In the genomic region with DNA sequence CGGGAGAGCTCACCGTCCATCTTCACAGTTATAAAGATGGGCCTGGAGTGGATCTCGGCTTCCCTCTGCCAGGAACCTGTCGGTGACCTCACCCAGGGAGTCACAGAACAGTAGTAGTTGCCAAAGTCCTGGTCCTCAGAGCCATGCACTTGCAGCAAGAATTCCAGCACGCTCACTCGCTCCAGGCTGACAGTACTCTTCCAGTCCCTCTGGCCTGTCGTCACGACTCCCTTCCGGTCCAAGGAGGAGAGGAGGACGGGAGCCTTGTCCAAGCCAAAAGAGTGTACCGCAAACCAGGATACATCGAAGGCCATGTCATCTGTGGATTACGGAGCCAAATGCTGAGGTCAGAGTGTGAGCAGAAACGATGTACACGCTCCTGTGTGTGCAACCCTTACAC, we compare ENCODE assay signal across 13 mouse cellular contexts. TPM values are rescaled to one million over a fixed set of nuclear protein-coding genes. Genes with fewer than 3 reads are reported as not detected.
DNase-seq lines count a peak whose midpoint lies in the region; ATAC-seq and TF ChIP-seq lines count a peak whose summit lies in the region.
"Had no signal": no experiment of that assay in that cellular context is flagged by ENCODE, and none has a peak within 500 bp of the region (broad histone marks: within the 10 kb centered on the region; RNA-seq: fewer than 3 reads in every experiment).

No protein-coding gene starts in this region.

- ATAC-seq in intestine, embryonic 15.5 days, result 0 out of 2 replicates have a peak, but pooled peaks have one; percentile 16
- no peak for ATAC-seq in intestine, postnatal 0 days
- no peak for ATAC-seq in liver, embryonic 11.5 days (replicated peaks; ENCODE audit: low FRiP score)
- ATAC-seq: inflammation-experienced regulatory T-cells, adult 6 months had no signal

- 0 out of 2 replicates have a peak, but pooled peaks cover 7% of the 10 kb centered on the region for H3K4me1 ChIP-seq in intestine, embryonic 15.5 days (replicated peaks)
- H3K4me1 ChIP-seq in intestine, postnatal 0 days (replicated peaks; ENCODE audit: control insufficient read depth, insufficient read depth, low read length), result peaks cover 3% of the 10 kb centered on the region; the same call in 1 of the 2 replicates
- no peaks in the 10 kb centered on the region for H3K4me1 ChIP-seq in liver, embryonic 11.5 days (replicated peaks; ENCODE audit: control insufficient read depth, insufficient read depth, low read length)

- no peaks in the 10 kb centered on the region for H3K9me3 ChIP-seq in intestine, embryonic 15.5 days
- H3K9me3 ChIP-seq in intestine, postnatal 0 days (ENCODE audit: control insufficient read depth), result no peaks in the 10 kb centered on the region
- H3K9me3 ChIP-seq in liver, embryonic 11.5 days (ENCODE audit: control insufficient read depth, low read length), result no peaks in the 10 kb centered on the region
- H3K9me3 ChIP-seq: lung, embryonic 15.5 days; midbrain, embryonic 10.5 days had no signal

- intact Hi-C loops in gastrocnemius, postnatal 36 days (cut with DNase I), result no loop called here
- intact Hi-C loops in heart, postnatal 25 days (cut with DNase I), result no loop called here

- 87% methylated on average over 15 of the region's 15 CpGs for WGBS in intestine, embryonic 15.5 days
- WGBS in intestine, postnatal 0 days, result 89% methylated on average over 15 of the region's 15 CpGs
- 89% methylated on average over 15 of the region's 15 CpGs for WGBS in liver, embryonic 11.5 days

- no peak for TF ChIP-seq CTCF in intestine, postnatal 0 days (IDR thresholded peaks at IDR 0.05; ENCODE audit: low read depth)

- H3K4me3 ChIP-seq in intestine, embryonic 15.5 days (replicated peaks), result no peak overlapping the region
- H3K4me3 ChIP-seq in intestine, postnatal 0 days (ENCODE audit: low read depth, low read length), result no peak overlapping the region
- no peak overlapping the region for H3K4me3 ChIP-seq in liver, embryonic 11.5 days (ENCODE audit: low read depth, low read length)
- H3K4me3 ChIP-seq: layer of hippocampus, adult 2 months; lung, embryonic 15.5 days; midbrain, embryonic 10.5 days had no signal

- no peak overlapping the region for H3K27ac ChIP-seq in intestine, embryonic 15.5 days
- H3K27ac ChIP-seq in intestine, postnatal 0 days (ENCODE audit: low read depth, low read length), result no peak overlapping the region
- no peak overlapping the region for H3K27ac ChIP-seq in liver, embryonic 11.5 days (ENCODE audit: low read depth, low read length)
- H3K27ac ChIP-seq: layer of hippocampus, adult 2 months; lung, embryonic 15.5 days; midbrain, embryonic 10.5 days had no signal

- H3K36me3 ChIP-seq in intestine, embryonic 15.5 days, result peaks cover 3% of the 10 kb centered on the region; the same call in 1 of the 2 replicates
- peaks cover 41% of the 10 kb centered on the region for H3K36me3 ChIP-seq in intestine, postnatal 0 days (ENCODE audit: control insufficient read depth, insufficient read depth)
- H3K36me3 ChIP-seq in liver, embryonic 11.5 days (ENCODE audit: control insufficient read depth, insufficient read depth, low read length), result 0 out of 2 replicates have a peak, but pooled peaks cover 2% of the 10 kb centered on the region

- H3K27me3 ChIP-seq in intestine, embryonic 15.5 days (replicated peaks), result no peaks in the 10 kb centered on the region
- H3K27me3 ChIP-seq in intestine, postnatal 0 days (replicated peaks; ENCODE audit: control insufficient read depth, insufficient read depth, low read length), result no peaks in the 10 kb centered on the region
- no peaks in the 10 kb centered on the region for H3K27me3 ChIP-seq in liver, embryonic 11.5 days (replicated peaks; ENCODE audit: control insufficient read depth, insufficient read depth, low read length)
- H3K27me3 ChIP-seq: lung, embryonic 15.5 days had no signal

- H3K9ac ChIP-seq in intestine, embryonic 15.5 days, result no peak overlapping the region
- no peak overlapping the region for H3K9ac ChIP-seq in intestine, postnatal 0 days (ENCODE audit: low read depth, low read length)
- no peak overlapping the region for H3K9ac ChIP-seq in liver, embryonic 11.5 days (ENCODE audit: low read depth, low read length)
- H3K9ac ChIP-seq: lung, embryonic 15.5 days had no signal

- H3K4me2 ChIP-seq in intestine, embryonic 15.5 days (replicated peaks), result no peak overlapping the region
- no peak overlapping the region for H3K4me2 ChIP-seq in intestine, postnatal 0 days (replicated peaks; ENCODE audit: low read depth)
- H3K4me2 ChIP-seq in liver, embryonic 11.5 days, result no peak overlapping the region
- H3K4me2 ChIP-seq: lung, embryonic 15.5 days had no signal

- DNase-seq in adrenal gland, postnatal 25 days, result peak; percentile 48
- DNase-seq in gastrocnemius, postnatal 36 days, result peak; percentile 72 to 76
- DNase-seq in heart, postnatal 25 days (ENCODE audit: low spot score), result peak; percentile 79
- DNase-seq in liver, embryonic 11.5 days (ENCODE audit: low spot score), result no peak
- no peak for DNase-seq in spleen, postnatal 4 days (ENCODE audit: low spot score in 2 of 2)
- no peak for DNase-seq in spleen, adult 18-20 months
- DNase-seq: cerebellum, postnatal 10 days had no signal

RNA-seq across cellular contexts. Expression of a gene that starts 16.1 kb away (rescaled TPM):
- 0.05 TPM in 1 of 2 replicates, not detected in the other for polyA plus RNA-seq in intestine, embryonic 15.5 days (2015; fragmentation: Nextera tagmentation; extraction: Ambion mirVana)
- polyA plus RNA-seq in intestine, postnatal 0 days (2015; fragmentation: Nextera tagmentation; extraction: Ambion mirVana), result 1.0 and 1.1 TPM in 2 replicates
- total RNA-seq in adrenal gland, postnatal 25 days (2021), result 0.18 TPM in 1 of 2 replicates, not detected in the other
- total RNA-seq in gastrocnemius, postnatal 36 days (2021), result under 1 TPM in 1 of 2 experiments, not detected in 1; 0.15 TPM
- total RNA-seq in heart, postnatal 25 days (2021), result under 1 TPM; 0.23 to 0.25 TPM
- not detected in 2 replicates for polyA plus RNA-seq in liver, embryonic 11.5 days (2014; fragmentation: Nextera tagmentation; extraction: Ambion mirVana)

Comparison
In these comparisons a context has a peak if more than half of its experiments do, and no peak if none do; other contexts are left out.
1. DNase-seq: peak in adrenal gland, postnatal 25 days (single experiment), gastrocnemius, postnatal 36 days (2 of 2) and heart, postnatal 25 days (single experiment); none in liver, embryonic 11.5 days (single experiment), spleen, postnatal 4 days (0 of 2) and spleen, adult 18-20 months (0 of 2).